Comparison of ENCODE assay signal across 33 mouse cellular contexts in the genomic region with DNA sequence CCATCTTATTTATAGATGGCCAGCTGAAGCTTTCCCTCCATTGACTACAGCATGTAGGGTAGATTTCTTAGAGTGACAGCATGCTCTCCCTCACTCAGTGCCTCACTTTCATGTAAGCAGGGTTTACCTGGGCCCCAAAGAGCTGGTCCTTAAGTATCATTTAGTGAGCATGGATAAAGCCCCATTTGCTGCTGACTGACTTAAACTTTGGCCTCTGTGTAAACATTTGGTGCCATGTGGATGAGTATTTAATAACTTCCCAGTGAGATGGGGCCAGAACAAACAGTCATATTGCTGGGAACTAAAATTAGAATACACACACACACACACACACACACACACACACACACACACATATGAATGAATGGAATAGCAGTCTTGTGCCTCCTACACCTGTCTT.
"Had no signal": no experiment of that assay in that cellular context is flagged by ENCODE, and none has a peak within 500 bp of the region (broad histone marks: within the 10 kb centered on the region; RNA-seq: fewer than 3 reads in every experiment).

No protein-coding gene starts in this region.

- H3K4me3 ChIP-seq: limb, embryonic 10.5 days; limb, embryonic 12.5 days; limb, embryonic 13.5 days; limb, embryonic 15.5 days; liver, embryonic 12.5 days; liver, embryonic 13.5 days; liver, embryonic 15.5 days; lung, embryonic 15.5 days; megakaryocyte, embryonic 14.5 days; midbrain, embryonic 10.5 days; midbrain, embryonic 12.5 days; midbrain, embryonic 13.5 days; midbrain, embryonic 15.5 days; myocyte; neural tube, embryonic 12.5 days; neural tube, embryonic 13.5 days had no signal

- ATAC-seq: liver, embryonic 12.5 days; liver, postnatal 0 days; lung, postnatal 0 days; midbrain, embryonic 13.5 days; midbrain, embryonic 15.5 days; midbrain, embryonic 16.5 days had no signal

- DNase-seq: left cerebral cortex, postnatal 4 days; liver; liver, embryonic 13.5 days; liver, postnatal 0 days; lung, adult 18-20 months; lung, adult 2 months; lung, embryonic 14.5 days; lung, postnatal 10 days; lung, postnatal 14 days; lung, postnatal 36 days; lung, postnatal 4 days; midbrain, embryonic 14.5 days had no signal

- H3K4me2 ChIP-seq: limb, embryonic 12.5 days; limb, embryonic 13.5 days; limb, embryonic 15.5 days; liver, embryonic 11.5 days; liver, embryonic 12.5 days; liver, embryonic 13.5 days; liver, embryonic 15.5 days; lung, embryonic 14.5 days; lung, embryonic 15.5 days; midbrain, embryonic 11.5 days; midbrain, embryonic 12.5 days; midbrain, embryonic 13.5 days; midbrain, embryonic 15.5 days; neural tube, embryonic 12.5 days; neural tube, embryonic 13.5 days had no signal

- H3K9me3 ChIP-seq: limb, embryonic 10.5 days; limb, embryonic 12.5 days; limb, embryonic 13.5 days; limb, embryonic 15.5 days; liver, embryonic 12.5 days; liver, embryonic 13.5 days; liver, embryonic 15.5 days; lung, embryonic 15.5 days; midbrain, embryonic 10.5 days; midbrain, embryonic 12.5 days; midbrain, embryonic 13.5 days; midbrain, embryonic 15.5 days; neural tube, embryonic 12.5 days; neural tube, embryonic 13.5 days had no signal

- H3K27me3 ChIP-seq: limb, embryonic 12.5 days; limb, embryonic 13.5 days; limb, embryonic 15.5 days; liver, embryonic 12.5 days; liver, embryonic 13.5 days; liver, embryonic 15.5 days; lung, embryonic 15.5 days; megakaryocyte, embryonic 14.5 days; midbrain, embryonic 12.5 days; midbrain, embryonic 13.5 days; midbrain, embryonic 15.5 days; neural tube, embryonic 12.5 days; neural tube, embryonic 13.5 days had no signal

- H3K36me3 ChIP-seq: limb, embryonic 10.5 days; limb, embryonic 12.5 days; limb, embryonic 13.5 days; limb, embryonic 15.5 days; liver, embryonic 12.5 days; liver, embryonic 13.5 days; liver, embryonic 15.5 days; lung, embryonic 15.5 days; midbrain, embryonic 10.5 days; midbrain, embryonic 12.5 days; midbrain, embryonic 13.5 days; midbrain, embryonic 15.5 days; neural tube, embryonic 12.5 days; neural tube, embryonic 13.5 days had no signal

- H3K27ac ChIP-seq: limb, embryonic 10.5 days; limb, embryonic 12.5 days; limb, embryonic 13.5 days; limb, embryonic 15.5 days; liver, embryonic 12.5 days; liver, embryonic 13.5 days; liver, embryonic 14.5 days; liver, embryonic 15.5 days; lung, embryonic 15.5 days; macrophage; midbrain, embryonic 10.5 days; midbrain, embryonic 12.5 days; midbrain, embryonic 13.5 days; midbrain, embryonic 15.5 days; neural tube, embryonic 12.5 days; neural tube, embryonic 13.5 days had no signal

- H3K9ac ChIP-seq: limb, embryonic 12.5 days; limb, embryonic 13.5 days; limb, embryonic 15.5 days; liver, embryonic 12.5 days; liver, embryonic 13.5 days; liver, embryonic 14.5 days; liver, embryonic 15.5 days; liver, postnatal 0 days; lung, embryonic 14.5 days; lung, embryonic 15.5 days; midbrain, embryonic 12.5 days; midbrain, embryonic 13.5 days; midbrain, embryonic 15.5 days; neural tube, embryonic 12.5 days; neural tube, embryonic 13.5 days had no signal

- H3K4me1 ChIP-seq: limb, embryonic 10.5 days; limb, embryonic 12.5 days; limb, embryonic 13.5 days; limb, embryonic 15.5 days; liver, embryonic 12.5 days; liver, embryonic 13.5 days; liver, embryonic 15.5 days; lung, embryonic 15.5 days; megakaryocyte, embryonic 14.5 days; midbrain, embryonic 10.5 days; midbrain, embryonic 12.5 days; midbrain, embryonic 13.5 days; midbrain, embryonic 15.5 days; neural tube, embryonic 12.5 days; neural tube, embryonic 13.5 days had no signal
